Mouse (Mus musculus) neural tube, embryonic 14.5 days (tissue): ENCODE data around the gene Cln5. TPM values are rescaled to one million over a fixed set of nuclear protein-coding genes. Genes with fewer than 3 reads are reported as not detected.

Experiments
- polyA plus RNA-seq: library from polyadenylated mRNA; unstranded; fragments of >200 nt; fragmentation: Nextera tagmentation; extraction: Ambion mirVana; gene quantifications from 2 replicates; pipeline ENCODE4 v1.2.1, GENCODE M21; 2014

The Cln5 gene
- polyA plus RNA-seq, 1 experiment from 2014 or later: 10.6 TPM

Other genes starting within 250 kb of the Cln5 start
- gene Kctd12, start 87.6 kb upstream of the Cln5 start, polyA plus RNA-seq: 21.2 and 24.5 TPM in 2 replicates
- gene Acod1, start 23.2 kb upstream of the Cln5 start, polyA plus RNA-seq: not detected in 2 replicates
- 30.6 and 38.7 TPM in 2 replicates for gene Fbxl3, start 29.4 kb downstream of the Cln5 start, polyA plus RNA-seq